Mouse (Mus musculus) ES-E14 (cell line): Measurements from ENCODE around the gene Sec13.

Source experiments
- CHD2 ChIP-seq: IDR thresholded peaks from 2 replicates; pipeline ENCODE4 v1.6.1; 2014; ENCODE audit warnings: mild to moderate bottlenecking, low read depth, low read length, inconsistent platforms
- HCFC1 ChIP-seq: IDR thresholded peaks from 2 replicates; pipeline ENCODE4 v1.6.1; 2012; ENCODE audit warnings: low read length, inconsistent platforms, borderline replicate concordance; ENCODE audit not compliant: insufficient read depth
- MAFK ChIP-seq: IDR thresholded peaks from 2 replicates; pipeline ENCODE4 v1.6.1; 2014; ENCODE audit warnings: mild to moderate bottlenecking, low read depth, low read length, inconsistent platforms; ENCODE audit not compliant: insufficient read depth
- ZNF384 ChIP-seq: IDR thresholded peaks from 2 replicates; pipeline ENCODE4 v1.6.1; 2012; ENCODE audit warnings: low read depth, low read length, inconsistent platforms

DNA sequence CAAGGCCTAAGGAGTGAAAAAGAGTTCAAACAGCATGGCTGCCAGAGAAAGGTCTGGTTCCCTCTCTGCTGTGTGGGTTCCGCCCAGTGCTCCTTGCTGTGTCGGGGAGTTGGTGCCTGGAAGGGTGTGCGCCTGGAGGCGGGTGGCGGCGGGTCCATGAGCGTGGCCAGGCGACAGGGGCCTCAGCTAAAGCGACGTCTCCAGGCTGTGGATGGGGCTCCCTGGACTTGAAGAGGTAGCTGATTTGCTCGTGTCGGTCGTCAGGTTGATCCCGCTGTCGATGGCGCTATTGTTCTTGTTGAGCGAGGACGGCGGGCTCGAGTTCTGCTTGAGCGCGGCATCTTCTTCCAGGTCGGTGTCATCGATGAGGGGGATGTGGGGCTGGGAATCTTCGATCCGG lies 7.8 kb upstream of the Sec13 start:
- TF ChIP-seq ZNF384: no peak
- TF ChIP-seq CHD2: no peak
- no peak for TF ChIP-seq MAFK
- TF ChIP-seq HCFC1: no peak
